Mouse (Mus musculus): ENCODE data around the gene Ilf2. TPM values are rescaled to one million over a fixed set of nuclear protein-coding genes. Genes with fewer than 3 reads are reported as not detected.

Ilf2 gene
- total RNA-seq (2021), result 10 to 100 TPM; 75.1 to 92.3 TPM
- long read RNA-seq, experiment 1, transcript Ilf2-201 (14 exons, 2,027 nt), result major isoform, 70 of 82 reads
- long read RNA-seq, experiment 1, partial matches to known transcripts, result 5 of 82 reads
- long read RNA-seq, experiment 1, other reads (novel, unspliced or antisense), result 6 of 82 reads
- long read RNA-seq, experiment 2, transcript Ilf2-201 (14 exons, 2,027 nt), result major isoform, 46 of 60 reads
- long read RNA-seq, experiment 2, partial matches to known transcripts, result 4 of 60 reads
- long read RNA-seq, experiment 2, other reads (novel, unspliced or antisense), result 10 of 60 reads

DNA sequence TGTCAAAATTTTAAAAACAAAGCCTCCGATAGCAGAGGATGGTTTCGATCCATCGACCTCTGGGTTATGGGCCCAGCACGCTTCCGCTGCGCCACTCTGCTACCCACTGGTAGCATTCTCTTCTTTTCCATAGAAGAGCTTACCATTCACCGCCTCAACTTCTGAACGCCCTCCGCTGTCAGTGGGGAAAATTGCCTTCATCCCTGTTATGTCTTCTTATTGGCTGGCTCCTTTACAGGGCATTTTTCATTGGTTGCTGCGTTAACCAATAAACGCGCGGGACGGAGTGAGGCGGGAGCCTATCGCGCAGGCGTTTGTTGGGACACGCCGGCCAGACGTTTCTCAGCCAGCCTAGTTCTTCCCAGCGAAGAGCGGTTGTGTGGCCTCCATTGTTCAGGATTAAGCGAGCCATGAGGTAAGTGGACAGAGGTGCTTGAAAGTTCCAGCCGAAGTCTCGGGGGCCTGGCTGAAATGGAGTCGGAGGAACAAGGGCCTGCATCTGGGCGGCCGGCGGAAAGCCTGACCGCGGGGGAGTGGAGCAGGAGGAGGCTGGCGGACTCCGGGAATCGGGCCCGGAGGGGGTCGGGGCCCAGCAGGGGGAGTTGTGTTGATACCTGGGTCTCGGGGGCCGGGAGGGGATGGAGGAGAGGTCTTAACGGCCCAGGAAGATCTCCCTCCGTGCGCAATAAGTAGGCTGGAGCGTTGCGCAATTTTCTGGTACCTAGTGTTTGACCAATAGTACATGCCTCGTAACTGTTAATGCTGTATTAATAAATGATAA is at the start of gene Ilf2:
TSS of gene Ilf2 (plus strand) at position 296 of the 781 bp plus-strand sequence.
- H3K27ac ChIP-seq, result peak within 1 kb of the TSS; percentile 77
- DNase-seq (ENCODE audit: extremely low spot score in 1 of 2, low spot score in 2 of 2), result peak; percentile 94 to 95
- peak; percentile 53 for TF ChIP-seq CTCF (IDR thresholded peaks at IDR 0.05)
- peak within 1 kb of the TSS; percentile 91 for H3K4me3 ChIP-seq
- intact Hi-C loops (cut with DNase I), result loop anchor here (2.0 to 10.0 kb wide), 2 partner anchors 43 to 181 kb away; partner anchors contain the start of genes Gatad2b and Ints3

DNA sequence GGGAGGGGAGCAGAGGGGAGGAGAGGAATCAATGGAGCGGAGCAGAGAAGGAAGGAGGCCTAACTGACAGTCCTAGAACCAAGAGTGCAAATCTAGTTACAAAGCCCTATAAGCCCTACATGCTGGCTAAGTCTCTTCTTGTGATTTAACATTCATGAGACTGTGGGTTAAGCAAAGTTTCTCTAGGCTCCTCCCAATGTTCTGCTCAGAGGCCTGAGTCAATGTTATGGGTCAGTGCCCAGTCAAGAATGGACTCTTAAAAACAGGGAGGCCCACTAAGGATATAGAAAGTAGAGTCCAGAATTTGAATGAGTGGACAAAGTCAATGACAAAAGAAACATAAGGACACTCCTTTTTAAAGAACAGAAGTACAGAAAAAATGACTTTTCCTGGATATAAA is 48.4 kb upstream of the Ilf2 start:
- intact Hi-C loops (cut with DNase I), result no loop called here
- no peak overlapping the region for H3K4me3 ChIP-seq
- H3K27ac ChIP-seq, result no peak overlapping the region
- TF ChIP-seq CTCF (IDR thresholded peaks at IDR 0.05), result no peak
- no peak for DNase-seq (ENCODE audit: extremely low spot score in 1 of 2, low spot score in 2 of 2)

DNA sequence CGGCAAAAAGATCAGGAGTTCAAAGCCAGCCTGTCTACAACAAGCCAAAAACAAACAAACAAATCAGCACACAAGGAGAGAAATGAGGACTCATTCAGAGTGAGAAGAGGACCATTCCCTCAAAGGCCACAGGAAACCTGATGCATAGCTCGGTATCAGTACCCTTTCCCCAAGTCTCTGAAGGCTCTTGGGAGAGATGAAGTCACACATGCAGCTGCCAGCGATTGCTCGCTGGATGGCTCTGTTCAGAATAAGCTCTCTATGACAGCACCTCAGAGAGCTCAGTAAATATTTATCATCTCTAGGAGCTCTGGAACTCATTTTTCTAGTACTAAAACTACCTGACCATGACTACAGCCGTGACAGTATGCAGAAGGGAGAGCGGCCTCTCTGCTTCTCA is 47.7 kb upstream of the Ilf2 start:
- intact Hi-C loops (cut with DNase I), result no loop called here
- no peak for DNase-seq (ENCODE audit: extremely low spot score in 1 of 2, low spot score in 2 of 2)
- no peak for TF ChIP-seq CTCF (IDR thresholded peaks at IDR 0.05)
- H3K27ac ChIP-seq, result no peak overlapping the region
- no peak overlapping the region for H3K4me3 ChIP-seq

DNA sequence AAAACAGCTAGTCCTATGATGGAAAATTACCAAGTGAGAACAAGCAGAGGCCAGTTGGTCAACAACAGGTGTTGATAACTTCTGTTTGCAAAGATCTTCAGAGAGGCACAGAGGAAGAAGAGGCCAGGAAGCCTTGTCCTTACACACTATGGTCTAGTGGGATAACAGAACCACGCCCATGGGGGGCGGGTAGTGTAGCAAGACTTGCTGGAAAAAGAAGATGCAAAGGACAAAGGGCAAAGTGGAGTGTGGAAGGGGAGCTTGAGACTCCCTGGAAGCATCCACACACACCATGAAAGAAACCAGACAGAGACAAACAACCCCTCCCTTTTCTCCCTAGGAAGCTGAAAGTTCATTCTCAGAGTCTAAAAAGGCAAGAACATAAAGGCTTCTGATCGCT is 46.4 kb upstream of the Ilf2 start:
- intact Hi-C loops (cut with DNase I), result no loop called here
- no peak for DNase-seq (ENCODE audit: extremely low spot score in 1 of 2, low spot score in 2 of 2)
- no peak for TF ChIP-seq CTCF (IDR thresholded peaks at IDR 0.05)
- no peak overlapping the region for H3K27ac ChIP-seq
- H3K4me3 ChIP-seq, result no peak overlapping the region

DNA sequence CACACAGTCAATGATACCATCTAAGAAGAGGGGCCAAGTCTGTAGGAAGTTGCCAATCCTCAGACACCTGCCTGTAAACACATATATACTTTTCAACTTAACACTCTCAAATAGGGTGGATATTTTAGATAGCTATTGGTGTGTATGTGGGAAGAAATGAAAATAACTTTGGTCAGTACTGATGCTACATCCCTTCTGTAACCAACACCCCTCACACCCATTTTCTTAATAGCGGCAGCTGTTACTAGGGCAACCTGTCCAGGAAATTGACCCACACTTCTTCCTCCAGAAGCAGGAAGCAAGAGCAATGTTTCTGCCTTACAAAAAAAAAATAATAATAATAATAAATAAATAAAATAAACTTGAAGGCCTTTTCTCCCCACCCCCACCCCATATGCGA is 43.6 kb upstream of the Ilf2 start:
- no peak for TF ChIP-seq CTCF (IDR thresholded peaks at IDR 0.05)
- H3K27ac ChIP-seq, result no peak overlapping the region

DNA sequence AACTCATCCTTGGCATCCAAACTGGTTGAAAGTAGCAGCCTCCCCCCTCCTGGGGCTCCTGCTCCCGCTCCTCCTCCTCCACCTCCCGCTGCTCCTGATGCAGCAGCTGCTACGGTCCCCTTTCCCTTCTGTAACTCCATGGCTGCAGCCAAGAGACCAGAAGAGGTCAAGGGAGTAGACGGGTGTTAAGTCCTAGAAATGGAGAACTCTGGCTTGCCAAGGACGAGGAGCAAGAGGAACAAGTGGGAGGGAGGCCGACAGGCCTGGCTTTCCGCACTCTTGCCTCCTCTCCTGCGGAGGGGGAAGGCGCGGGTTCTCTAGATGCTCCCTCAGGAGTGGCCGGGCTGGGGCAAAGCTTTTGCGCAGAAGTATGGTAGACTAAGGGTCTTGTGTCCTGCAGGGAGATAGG is 43.1 kb upstream of the Ilf2 start:
- DNase-seq (ENCODE audit: extremely low spot score in 1 of 2, low spot score in 2 of 2), result peak; percentile 37 to 47
- intact Hi-C loops (cut with DNase I), result loop anchor here (2.0 to 5.0 kb wide), 2 partner anchors 42 to 219 kb away; partner anchors contain the start of gene S100a7a
- no peak for TF ChIP-seq CTCF (IDR thresholded peaks at IDR 0.05)
- H3K4me3 ChIP-seq, result peak overlapping the region; percentile 79
- H3K27ac ChIP-seq, result peak overlapping the region; percentile 99

More for the DNA sequence above, 43.6 kb upstream of the Ilf2 start:
- intact Hi-C loops (cut with DNase I), result loop anchor here (2.0 to 5.0 kb wide), 2 partner anchors 42 to 220 kb away; partner anchors contain the start of gene S100a7a
- DNase-seq (ENCODE audit: extremely low spot score in 1 of 2, low spot score in 2 of 2), result no peak
- peak overlapping the region; percentile 79 for H3K4me3 ChIP-seq

DNA sequence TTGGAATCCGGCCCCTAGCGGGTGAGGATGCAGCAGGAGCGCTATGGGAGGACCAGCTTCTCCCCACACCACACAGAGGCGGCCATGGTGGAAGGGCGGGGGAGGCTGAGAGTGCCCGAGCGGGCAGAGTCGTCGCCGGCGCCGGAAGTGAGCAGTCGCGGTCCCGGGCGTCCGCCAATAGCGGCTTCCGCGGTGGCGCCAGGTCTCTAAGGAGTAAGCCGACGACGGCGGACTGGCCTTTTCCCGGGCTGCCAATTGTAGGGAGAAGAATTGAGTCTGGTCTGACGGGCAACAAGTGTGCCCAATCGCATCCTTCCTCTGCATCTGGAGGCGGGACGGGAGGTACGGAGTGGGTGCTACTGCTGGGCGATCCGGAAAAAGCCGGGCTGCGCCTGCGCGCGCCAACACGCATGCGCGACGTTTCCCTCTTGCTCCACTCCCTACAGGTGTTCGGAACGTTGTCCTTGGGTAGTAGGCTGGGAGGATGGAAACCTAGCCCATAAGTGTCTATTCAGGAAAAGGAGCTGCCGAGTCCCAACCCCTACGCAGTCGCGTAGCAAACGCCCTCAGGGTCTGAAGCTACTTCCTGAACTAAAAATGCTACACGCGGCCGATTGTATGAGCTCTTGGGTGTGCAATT is 42.4 kb upstream of the Ilf2 start, which contains the start of gene Ints3:
TSS of gene Ints3 (minus strand) at position 242 of the 640 bp plus-strand sequence.
- peak; percentile 100 for DNase-seq (ENCODE audit: extremely low spot score in 1 of 2, low spot score in 2 of 2)
- Histone ChIP-seq H3K4me3 (peak within 1 kb of the TSS; percentile 79), H3K27ac (peak within 1 kb of the TSS; percentile 99)
- intact Hi-C loops (cut with DNase I), result loop anchor here (2.0 to 5.0 kb wide), 2 partner anchors 41 to 219 kb away; partner anchors contain the start of gene S100a7a
- TF ChIP-seq CTCF (IDR thresholded peaks at IDR 0.05), result no peak

DNA sequence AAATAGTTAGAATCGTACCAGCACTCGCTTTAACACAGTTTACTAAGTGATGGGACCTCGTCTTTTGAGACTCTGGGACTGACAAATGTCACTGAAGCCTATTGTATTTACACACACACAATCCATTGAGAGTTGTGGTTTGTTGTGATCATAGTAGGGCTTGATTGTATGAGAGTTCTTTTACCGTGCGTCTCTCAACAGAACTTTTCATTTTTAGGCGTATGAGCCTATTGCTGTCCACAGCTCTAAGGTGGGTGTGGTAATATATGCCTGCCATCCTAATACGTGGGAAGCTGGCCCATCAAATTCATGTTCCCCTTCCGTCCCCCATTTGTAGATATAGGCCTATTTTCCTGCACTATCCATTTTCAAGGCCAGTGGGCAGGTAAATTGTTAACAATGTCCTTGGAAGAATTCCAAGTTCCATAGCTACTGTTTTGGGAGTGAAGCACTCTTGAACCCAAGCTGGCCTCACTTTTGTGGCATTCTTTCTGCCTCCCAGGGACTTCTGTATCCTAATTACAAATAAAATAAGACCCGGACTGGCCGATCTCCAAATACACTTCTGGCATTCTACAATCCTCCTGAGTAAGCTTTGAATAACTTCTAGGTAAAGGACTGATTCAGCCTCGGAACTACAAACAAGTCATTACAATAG is 41.7 kb upstream of the Ilf2 start:
- intact Hi-C loops (cut with DNase I), result loop anchor here (5.0 kb wide), 1 partner anchor 218 kb away; the partner anchor contains the start of gene S100a7a
- Histone ChIP-seq H3K27ac (peak overlapping the region; percentile 77), H3K4me3 (peak overlapping the region; percentile 79)
- DNase-seq (ENCODE audit: extremely low spot score in 1 of 2, low spot score in 2 of 2), result no peak
- no peak for TF ChIP-seq CTCF (IDR thresholded peaks at IDR 0.05)

DNA sequence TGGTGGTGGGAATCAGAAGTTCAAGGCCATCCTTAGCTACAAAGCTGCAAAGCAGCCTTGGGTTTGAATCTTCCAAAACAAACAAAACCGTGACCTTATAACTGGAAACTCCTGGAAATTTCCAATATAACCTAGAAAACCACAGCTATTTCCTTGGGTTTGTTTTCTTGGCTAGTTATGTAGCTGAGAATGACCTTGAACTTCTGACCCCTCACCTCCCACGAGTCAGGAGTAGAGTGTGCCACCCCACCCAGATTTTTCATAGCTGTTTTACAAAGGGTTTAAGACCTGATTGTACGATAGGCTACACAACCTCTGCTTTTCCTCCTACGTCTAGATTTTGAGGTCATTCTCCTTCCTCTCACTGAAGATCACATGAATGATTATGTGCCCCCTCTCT is 38.8 kb upstream of the Ilf2 start:
- no peak overlapping the region for H3K4me3 ChIP-seq
- no peak for DNase-seq (ENCODE audit: extremely low spot score in 1 of 2, low spot score in 2 of 2)
- no peak for TF ChIP-seq CTCF (IDR thresholded peaks at IDR 0.05)
- no peak overlapping the region for H3K27ac ChIP-seq
- intact Hi-C loops (cut with DNase I), result no loop called here

DNA sequence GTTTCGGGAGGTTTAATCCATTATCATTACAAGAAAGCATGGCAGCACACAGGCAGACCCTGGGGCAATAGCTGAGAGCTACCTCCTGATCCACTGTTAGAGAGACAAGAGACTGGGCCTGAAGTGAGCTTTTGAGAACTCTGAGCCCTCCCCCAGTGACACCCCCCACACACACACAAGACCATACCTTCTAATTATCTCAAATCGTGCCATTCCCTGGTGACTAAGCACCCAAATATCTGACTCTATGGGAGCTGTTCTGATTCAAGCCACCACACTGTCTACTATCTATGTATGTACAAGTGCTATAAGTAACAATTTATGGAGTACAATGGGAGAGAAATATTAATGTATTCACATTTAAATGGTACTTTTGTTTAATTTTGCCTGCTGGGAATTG is 35.2 kb upstream of the Ilf2 start:
- no peak overlapping the region for H3K4me3 ChIP-seq
- no peak for TF ChIP-seq CTCF (IDR thresholded peaks at IDR 0.05)
- no peak for DNase-seq (ENCODE audit: extremely low spot score in 1 of 2, low spot score in 2 of 2)
- no peak overlapping the region for H3K27ac ChIP-seq
- intact Hi-C loops (cut with DNase I), result no loop called here

DNA sequence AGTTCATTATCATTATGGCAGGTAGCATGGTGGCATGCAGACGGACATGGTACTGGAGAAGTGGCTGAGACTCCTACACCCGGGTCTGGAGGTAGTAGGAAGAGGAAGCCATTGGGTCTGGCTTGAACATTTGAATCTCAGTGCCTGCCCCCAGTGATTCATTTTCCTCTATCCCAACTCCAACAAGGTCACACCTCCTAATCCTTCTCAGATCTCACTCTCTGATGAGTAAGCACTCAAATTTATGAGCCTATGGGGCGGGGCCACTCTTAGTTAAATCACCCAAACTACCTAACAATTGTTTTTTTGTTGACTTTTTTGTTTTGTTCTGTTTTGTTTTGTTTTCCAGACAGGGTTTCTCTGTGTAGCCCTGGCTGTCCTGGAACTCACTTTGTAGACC is 31.9 kb upstream of the Ilf2 start:
- DNase-seq (ENCODE audit: extremely low spot score in 1 of 2, low spot score in 2 of 2), result no peak
- H3K27ac ChIP-seq, result no peak overlapping the region
- no peak overlapping the region for H3K4me3 ChIP-seq
- intact Hi-C loops (cut with DNase I), result no loop called here
- TF ChIP-seq CTCF (IDR thresholded peaks at IDR 0.05), result no peak
